Mouse (Mus musculus) v-Abl transformed pro-B cells (cell line): ENCODE measurements around the gene Olfr574.

ENCODE experiments used
- in situ Hi-C, 2 experiments: fragments of 400-800 bp; cut with MboI; formaldehyde crosslinking; loops; one replicate each; pipeline ENCODE4 v1.15.1; 2025; ENCODE audit not compliant: unreplicated experiment in 2 of 2

The Olfr574 gene

DNA sequence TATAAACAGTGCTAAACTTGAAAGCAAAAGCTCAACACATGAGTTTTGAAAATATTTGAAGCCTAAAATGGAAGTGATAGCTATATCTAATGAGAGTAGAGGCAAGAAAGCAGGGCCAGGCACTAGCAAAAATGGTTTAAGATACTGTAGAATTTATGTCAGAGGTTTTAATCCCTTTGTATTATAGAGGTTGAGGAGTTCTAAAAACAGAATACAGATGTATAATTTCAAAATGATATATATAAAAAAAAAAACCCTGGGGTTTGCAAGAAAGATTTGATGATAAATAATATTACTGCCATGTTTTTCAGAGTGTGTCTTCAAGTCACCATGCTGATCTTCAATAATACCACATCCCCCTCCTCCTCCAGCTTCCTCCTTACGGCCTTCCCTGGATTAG is at the start of gene Olfr574:
Gene Olfr574, plus strand, starts transcription at position 301 of the 400 bp plus-strand sequence.
- in situ Hi-C loops = no loop called here

DNA sequence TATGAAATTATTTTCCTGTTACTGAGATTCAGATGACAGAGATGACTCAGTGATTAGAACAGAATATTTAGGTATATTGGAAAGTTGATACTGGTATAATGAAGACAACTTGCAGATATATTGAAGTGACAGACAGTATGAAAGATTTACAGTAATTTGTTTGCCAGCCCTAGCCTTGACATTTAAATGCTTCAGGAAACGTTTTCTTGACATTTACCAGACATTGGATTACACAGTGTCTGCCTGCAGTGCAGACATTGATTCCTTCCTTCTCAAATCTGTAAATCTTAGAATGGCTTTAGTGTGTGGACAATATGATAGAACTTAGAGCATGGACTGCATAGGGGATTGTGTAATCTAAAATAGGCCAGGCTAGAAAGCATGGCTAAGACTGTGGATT is 33.0 kb upstream of the Olfr574 start:
- in situ Hi-C loops = loop anchor here in 1 of 2 experiments (5.0 to 25.0 kb wide), 2 partner anchors 408 to 1253 kb away; partner anchors contain the start of gene Clpb

DNA sequence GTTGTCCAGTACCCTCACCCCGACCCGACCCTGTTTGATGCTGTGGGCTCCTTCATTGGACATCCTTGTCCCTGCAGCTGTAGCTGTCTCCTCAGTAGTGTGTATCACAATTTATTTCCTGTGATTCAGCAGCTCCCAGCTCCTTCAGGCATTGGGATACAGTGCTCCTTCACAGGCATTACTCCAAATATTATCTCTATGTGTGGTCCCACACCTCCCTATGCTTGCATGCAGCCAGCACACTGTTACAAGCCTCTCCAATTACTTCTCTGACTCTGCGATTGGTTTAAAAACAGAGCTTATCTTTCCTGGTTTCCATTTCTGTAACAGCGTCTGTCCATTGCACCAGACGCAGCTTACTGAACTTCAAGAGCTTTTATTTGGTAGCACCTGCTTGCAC is 31.9 kb upstream of the Olfr574 start:
- in situ Hi-C loops = loop anchor here in 1 of 2 experiments (5.0 to 25.0 kb wide), 2 partner anchors 409 to 1254 kb away; partner anchors contain the start of gene Clpb

DNA sequence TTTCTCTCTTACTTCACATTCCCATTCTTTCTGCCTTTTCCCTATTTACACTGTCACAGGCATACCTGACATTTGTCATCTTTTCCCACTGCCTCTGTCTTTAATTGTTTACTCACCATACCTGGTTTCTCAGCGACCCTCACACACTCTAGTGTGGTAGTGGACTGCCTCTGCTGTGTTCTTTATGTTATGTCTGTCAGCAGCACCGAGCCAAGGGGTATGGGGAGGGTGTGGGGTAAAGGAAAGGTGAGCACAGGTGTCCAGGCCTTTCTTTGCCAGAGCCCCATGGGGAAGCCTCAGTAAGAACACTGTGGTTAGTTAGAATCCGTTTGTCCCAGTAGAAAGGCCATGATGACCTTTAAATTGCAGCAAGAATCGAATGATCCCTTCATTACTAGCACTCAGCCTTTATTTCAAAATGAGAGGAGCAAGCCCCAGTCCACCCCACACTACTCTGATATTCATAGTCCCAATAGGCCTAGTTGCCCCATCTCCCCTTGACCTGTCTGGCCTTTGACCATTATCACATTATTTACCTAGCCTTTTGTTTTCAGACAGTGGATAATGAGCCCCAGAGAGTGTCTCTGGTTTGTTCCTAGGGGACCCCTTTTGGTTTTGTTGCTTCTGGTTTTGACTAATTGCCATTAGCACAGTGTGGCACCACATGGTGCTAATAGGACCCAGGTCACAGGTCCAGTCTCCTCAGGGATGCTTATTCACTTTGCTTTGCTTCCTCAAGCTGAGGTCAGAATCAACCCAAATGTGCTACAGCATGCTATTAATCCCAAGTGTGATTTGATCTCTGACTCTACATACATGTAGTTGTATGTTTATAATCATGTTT is 31.0 kb upstream of the Olfr574 start, which contains the start of gene Olfr571:
Gene Olfr571, minus strand, starts transcription at position 505 of the 844 bp plus-strand sequence.
- in situ Hi-C loops = loop anchor here in 1 of 2 experiments (5.0 to 25.0 kb wide), 2 partner anchors 410 to 1255 kb away; partner anchors contain the start of gene Clpb

DNA sequence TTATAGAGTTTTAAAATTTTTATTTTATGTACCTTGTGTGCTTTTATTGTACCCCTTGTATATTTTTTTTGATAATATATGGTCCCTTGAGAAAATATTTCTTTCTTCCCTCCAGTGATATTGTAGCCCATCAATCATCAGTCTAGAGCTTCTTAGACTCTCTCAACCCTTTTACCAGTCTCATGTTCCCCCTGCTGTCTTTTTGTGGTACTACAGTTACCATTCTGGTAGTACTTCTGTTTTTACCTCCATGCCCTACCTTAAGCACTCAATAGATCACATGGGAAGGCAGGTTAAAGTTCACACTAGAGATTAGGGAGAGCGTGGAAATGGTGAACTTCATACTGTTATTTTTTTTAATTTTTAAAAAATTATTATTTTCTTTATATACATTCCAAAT is 28.6 kb upstream of the Olfr574 start:
- in situ Hi-C loops = loop anchor here (5.0 to 25.0 kb wide), 3 partner anchors 402 to 1257 kb away; partner anchors contain the start of gene Clpb (in 1 of the 2)

DNA sequence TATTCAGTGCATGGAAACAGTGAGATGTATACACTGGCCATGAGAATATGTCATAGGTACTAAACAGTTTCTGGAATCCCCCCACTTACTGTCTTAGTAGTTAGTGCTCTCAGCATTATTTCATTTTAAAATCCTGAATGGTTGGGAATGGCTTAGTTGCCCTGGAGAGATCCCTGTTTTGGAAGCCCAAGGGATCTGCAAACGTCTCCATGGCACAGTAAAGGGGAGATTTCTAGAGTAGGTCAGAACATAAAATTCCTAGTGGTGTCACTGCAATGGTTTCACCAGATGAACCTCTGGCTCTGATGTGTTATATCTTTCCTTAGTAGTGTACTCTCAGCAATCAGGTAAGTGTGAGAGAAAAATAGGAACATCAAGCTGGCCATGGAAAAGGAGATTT is 24.2 kb upstream of the Olfr574 start, which contains the start of gene Olfr572:
Gene Olfr572, plus strand, starts transcription at position 301 of the 400 bp plus-strand sequence.
- in situ Hi-C loops = loop anchor here (5.0 to 25.0 kb wide), 2 partner anchors 407 to 1262 kb away; partner anchors contain the start of gene Clpb (in 1 of the 2)

DNA sequence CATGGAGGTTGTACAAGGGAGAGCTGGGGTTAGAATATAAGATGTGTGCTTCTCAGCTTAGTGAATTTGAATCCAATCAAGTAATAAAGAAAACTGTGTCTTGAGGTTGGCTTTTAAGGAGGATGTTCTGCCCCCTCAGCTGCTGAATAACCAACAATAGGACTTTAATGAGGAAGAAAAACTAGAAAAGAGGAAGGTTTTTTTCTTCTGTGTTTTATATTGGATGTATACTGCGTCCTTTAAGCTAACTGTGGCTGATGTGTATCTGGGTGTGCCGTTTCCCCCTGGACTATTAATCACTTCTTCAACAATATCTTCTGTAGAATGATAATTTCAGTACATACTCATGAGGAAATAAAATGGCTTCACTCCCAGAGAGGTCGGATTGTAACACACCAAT is 21.2 kb upstream of the Olfr574 start:
- in situ Hi-C loops = no loop called here

DNA sequence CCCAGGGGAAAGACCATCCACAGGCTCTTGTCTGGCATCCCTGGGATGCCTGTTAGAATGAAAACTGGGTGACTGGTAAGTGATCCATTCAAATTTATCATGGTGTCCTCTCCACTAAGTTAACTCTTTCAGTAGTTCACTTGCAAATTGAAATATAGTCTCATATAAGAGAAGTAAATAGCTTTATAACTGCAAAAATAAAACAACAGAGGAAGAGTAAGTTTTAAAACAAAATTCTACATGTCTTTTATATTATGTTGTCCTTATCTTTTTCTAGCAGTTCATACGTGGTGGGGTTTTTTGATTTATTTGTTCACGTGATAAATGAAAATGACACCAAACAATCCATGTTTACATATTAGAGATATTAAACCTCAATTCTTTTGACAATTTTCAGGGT is 5.8 kb upstream of the Olfr574 start, which contains the start of gene Olfr573-ps1:
Gene Olfr573-ps1, minus strand, starts transcription at position 101 of the 400 bp plus-strand sequence.
- in situ Hi-C loops = no loop called here

DNA sequence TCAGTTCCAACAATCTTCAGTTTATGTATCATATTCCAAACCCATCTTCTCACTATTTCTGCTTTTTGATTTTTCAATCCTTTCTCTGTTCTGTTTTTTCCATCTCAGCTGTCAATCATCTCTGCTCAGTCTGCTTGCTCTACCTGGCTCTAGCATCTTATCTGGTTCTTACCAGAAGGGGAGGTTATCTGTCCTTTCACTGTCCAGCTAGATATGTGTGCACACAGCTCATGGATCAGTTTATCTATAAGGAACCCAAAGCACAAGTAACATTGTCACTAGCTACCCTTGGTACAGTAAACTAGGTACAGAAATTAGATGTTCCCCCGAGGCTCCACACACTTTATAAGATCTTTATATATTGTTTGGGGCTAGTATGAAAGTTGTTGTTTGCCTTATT is 4.8 kb upstream of the Olfr574 start:
- in situ Hi-C loops = no loop called here

DNA sequence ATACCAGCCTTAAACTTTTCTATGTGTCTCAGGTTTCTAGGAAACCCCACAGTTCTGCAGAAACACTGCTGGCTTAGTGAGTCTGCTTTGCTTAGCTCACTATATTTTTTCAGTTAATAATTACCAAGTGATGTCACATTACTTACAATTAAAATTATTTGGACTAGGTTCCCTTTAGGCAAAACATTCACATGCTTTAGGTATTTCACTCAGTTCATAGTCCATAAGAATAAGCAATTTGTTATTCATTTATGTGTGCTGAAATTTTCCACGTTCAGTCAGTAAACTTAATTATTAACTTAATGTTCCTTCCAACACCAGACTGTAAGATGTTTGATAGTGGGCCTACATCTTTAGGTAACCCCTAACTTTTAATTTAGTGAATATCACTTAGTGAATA is 2.5 kb downstream of the Olfr574 start:
- in situ Hi-C loops = no loop called here

DNA sequence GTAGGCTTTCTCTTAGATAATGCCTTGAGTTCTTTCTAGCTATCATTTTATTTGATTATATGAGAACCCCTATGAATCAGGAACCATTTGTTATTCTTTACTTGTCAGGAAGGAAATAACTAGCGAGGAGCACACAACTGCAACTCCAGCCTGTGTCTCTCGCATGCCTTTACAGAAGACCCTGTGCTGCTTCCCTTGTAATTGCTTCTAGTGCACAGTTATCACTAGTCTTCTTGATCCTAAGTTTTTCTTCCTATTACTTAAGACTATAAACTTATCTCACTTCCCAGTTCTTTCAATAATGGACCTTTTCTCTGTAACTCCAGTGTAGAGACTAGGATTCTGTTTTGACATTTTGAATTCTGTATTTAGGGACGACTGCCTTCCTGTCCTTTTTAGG is 9.9 kb downstream of the Olfr574 start:
- in situ Hi-C loops = no loop called here

DNA sequence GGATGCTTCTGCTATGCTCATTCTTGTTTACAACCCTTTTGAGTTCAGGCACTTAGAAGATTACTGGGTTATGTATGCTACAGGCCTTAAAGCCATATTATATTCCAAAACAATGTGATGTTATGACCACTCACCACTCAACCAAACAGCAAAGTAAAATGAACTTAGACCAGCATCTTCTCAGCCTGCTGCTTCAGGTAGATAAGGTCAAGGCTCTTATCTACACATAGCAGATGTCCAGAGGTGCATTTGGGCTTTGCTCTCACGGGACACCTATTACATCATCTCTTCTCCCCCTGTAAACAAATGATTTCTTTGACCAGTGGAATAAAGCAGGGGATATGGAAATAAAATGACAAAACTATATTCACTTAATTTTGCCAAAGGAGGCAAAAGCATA is 10.3 kb downstream of the Olfr574 start, which contains the start of gene Olfr575:
Gene Olfr575, minus strand, starts transcription at position 183 of the 400 bp plus-strand sequence.
- in situ Hi-C loops = no loop called here

DNA sequence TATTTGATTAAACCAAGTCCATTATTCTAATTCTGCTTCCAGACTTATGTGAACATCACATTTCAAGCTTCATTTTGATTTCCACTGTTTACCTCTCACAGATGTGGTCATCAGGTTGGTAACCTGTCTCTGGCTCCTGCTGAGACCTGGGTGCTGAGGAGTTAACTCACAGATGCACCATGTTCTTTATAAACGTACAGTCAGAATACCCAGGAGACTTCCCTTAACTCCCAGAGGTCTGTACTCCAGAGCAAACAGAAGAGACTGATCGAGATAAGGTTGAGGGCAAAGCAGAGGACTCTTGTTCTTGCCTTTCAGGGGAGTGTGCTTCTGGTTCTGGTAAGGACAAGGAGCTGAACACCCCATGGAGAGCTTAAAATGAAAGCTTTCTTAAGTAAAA is 14.1 kb downstream of the Olfr574 start, which contains the start of gene Olfr576:
Gene Olfr576, plus strand, starts transcription at position 301 of the 400 bp plus-strand sequence.
- in situ Hi-C loops = no loop called here

DNA sequence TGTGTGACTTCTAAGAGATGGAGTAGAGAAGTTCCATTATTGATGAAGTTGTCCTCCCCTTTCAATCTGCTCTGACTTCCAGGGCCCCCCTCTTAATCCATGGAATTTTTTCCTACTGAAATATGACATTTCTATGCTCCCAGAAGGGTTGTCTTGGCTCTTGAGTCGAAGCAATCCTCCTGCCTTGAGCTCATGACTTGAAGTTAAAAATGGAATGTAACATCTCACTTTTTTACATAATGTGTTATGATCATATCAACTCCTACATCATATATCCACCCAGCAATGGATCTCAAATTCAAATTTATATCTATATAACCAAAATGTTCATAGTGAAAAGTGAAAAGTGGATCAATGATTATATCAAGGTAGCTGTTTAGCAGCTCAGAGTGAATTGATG is 26.1 kb downstream of the Olfr574 start:
- in situ Hi-C loops = no loop called here

DNA sequence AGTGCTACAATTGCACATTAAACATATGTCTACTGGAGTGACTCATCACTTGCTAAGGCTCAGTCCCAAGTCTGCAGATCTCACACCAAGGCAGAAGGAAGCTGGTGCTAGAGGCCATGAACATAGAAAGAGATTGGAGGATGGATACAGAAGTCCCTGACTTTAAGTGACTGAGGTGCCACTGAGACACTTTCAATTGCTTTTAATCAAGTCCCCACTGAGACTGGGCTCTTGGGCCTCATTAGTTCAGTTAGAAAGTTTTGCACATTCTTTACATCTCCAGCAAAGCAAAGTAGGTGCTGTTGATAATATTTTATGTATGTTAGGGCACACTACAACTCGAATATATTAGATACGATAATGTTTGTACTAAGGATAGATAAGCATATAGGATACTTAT is 27.6 kb downstream of the Olfr574 start, which contains the start of gene Olfr577:
Gene Olfr577, minus strand, starts transcription at position 101 of the 400 bp plus-strand sequence.
- in situ Hi-C loops = no loop called here

DNA sequence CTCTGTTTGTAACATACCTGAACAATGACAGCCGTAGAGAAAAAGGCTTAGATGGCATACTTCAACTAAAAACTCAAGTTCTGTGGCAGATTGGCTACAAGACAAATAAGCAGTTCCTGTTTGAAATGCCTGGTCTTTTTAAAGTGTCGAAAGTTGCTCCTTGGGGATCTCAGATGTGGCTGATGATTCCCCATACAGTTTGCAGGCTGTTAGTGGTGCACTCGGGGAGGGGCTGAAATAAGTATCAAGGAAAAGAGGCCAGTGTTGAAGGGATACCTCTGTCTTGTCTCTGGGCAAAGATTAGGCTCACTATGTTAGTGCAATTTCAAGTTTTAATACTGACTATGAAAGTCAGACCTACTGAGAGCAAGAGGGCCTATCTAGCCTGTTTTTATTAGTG is 41.0 kb downstream of the Olfr574 start, which contains the start of gene Olfr578:
Gene Olfr578, minus strand, starts transcription at position 101 of the 400 bp plus-strand sequence.
- in situ Hi-C loops = no loop called here
